9 mouse cellular contexts compared by ENCODE assay signal in genomic region chr5:140612191-140612590, GRCm38 (mm10). TPM values are rescaled to one million over a fixed set of nuclear protein-coding genes. Genes with fewer than 3 reads are reported as not detected.
DNase-seq lines count a peak whose midpoint lies in the region; ATAC-seq lines count a peak whose summit lies in the region.
"Had no signal": no experiment of that assay in that cellular context is flagged by ENCODE, and none has a peak within 500 bp of the region (broad histone marks: within the 10 kb centered on the region; RNA-seq: fewer than 3 reads in every experiment).

No protein-coding gene starts in this region.

- WGBS in embryonic facial prominence, embryonic 14.5 days: 50% methylated on average over 16 of the region's 18 CpGs
- 54% methylated on average over 18 of the region's 18 CpGs for WGBS in intestine, embryonic 14.5 days
- WGBS in neural tube, embryonic 13.5 days: 26% methylated on average over 18 of the region's 18 CpGs

- H3K9me3 ChIP-seq in embryonic facial prominence, embryonic 14.5 days (ENCODE audit: control insufficient read depth, low read length): no peaks in the 10 kb centered on the region
- no peaks in the 10 kb centered on the region for H3K9me3 ChIP-seq in intestine, embryonic 14.5 days (ENCODE audit: control insufficient read depth, low read length)
- H3K9me3 ChIP-seq in neural tube, embryonic 13.5 days: no peaks in the 10 kb centered on the region

- ATAC-seq in embryonic facial prominence, embryonic 14.5 days (ENCODE audit: low read depth): no peak
- no peak for ATAC-seq in intestine, embryonic 14.5 days (replicated peaks; ENCODE audit: low FRiP score, low TSS enrichment, low read depth)
- no peak for ATAC-seq in neural tube, embryonic 13.5 days (ENCODE audit: low read depth)

- H3K4me3 ChIP-seq in embryonic facial prominence, embryonic 14.5 days (ENCODE audit: low read depth, low read length): peak overlapping the region; percentile 64
- peak overlapping the region; percentile 15 for H3K4me3 ChIP-seq in intestine, embryonic 14.5 days (ENCODE audit: low read depth, low read length)
- peak overlapping the region; percentile 59 for H3K4me3 ChIP-seq in neural tube, embryonic 13.5 days

- H3K4me1 ChIP-seq in embryonic facial prominence, embryonic 14.5 days (ENCODE audit: control insufficient read depth, insufficient read depth, low read length): peaks cover 30% of the 10 kb centered on the region
- H3K4me1 ChIP-seq in intestine, embryonic 14.5 days (replicated peaks; ENCODE audit: control insufficient read depth, insufficient read depth, low read length): peaks cover 37% of the 10 kb centered on the region
- H3K4me1 ChIP-seq in neural tube, embryonic 13.5 days (replicated peaks): peaks cover 65% of the 10 kb centered on the region

- peak overlapping the region; percentile 42; the same call in 1 of the 2 replicates for H3K9ac ChIP-seq in embryonic facial prominence, embryonic 14.5 days (ENCODE audit: low read depth, low read length)
- peak overlapping the region; percentile 29; the same call in 1 of the 2 replicates for H3K9ac ChIP-seq in intestine, embryonic 14.5 days (ENCODE audit: low read length)
- peak overlapping the region; percentile 75 for H3K9ac ChIP-seq in neural tube, embryonic 13.5 days

- peaks cover 21% of the 10 kb centered on the region for H3K36me3 ChIP-seq in embryonic facial prominence, embryonic 14.5 days (ENCODE audit: control insufficient read depth, insufficient read depth, low read length)
- H3K36me3 ChIP-seq in intestine, embryonic 14.5 days (ENCODE audit: control insufficient read depth, insufficient read depth, low read length): peaks cover 9% of the 10 kb centered on the region; the same call in 1 of the 2 replicates
- H3K36me3 ChIP-seq in neural tube, embryonic 13.5 days: peaks cover 26% of the 10 kb centered on the region

- H3K27me3 ChIP-seq in embryonic facial prominence, embryonic 14.5 days (replicated peaks; ENCODE audit: control insufficient read depth, insufficient read depth, low read length): peaks cover 25% of the 10 kb centered on the region
- peaks cover 23% of the 10 kb centered on the region for H3K27me3 ChIP-seq in intestine, embryonic 14.5 days (replicated peaks; ENCODE audit: control insufficient read depth, insufficient read depth, low read length)
- H3K27me3 ChIP-seq in neural tube, embryonic 13.5 days: peaks cover 9% of the 10 kb centered on the region

- H3K4me2 ChIP-seq in embryonic facial prominence, embryonic 14.5 days (ENCODE audit: low read depth, low read length): peak overlapping the region; percentile 79
- peak overlapping the region; percentile 51 for H3K4me2 ChIP-seq in intestine, embryonic 14.5 days (ENCODE audit: low read length)
- H3K4me2 ChIP-seq in neural tube, embryonic 13.5 days: peak overlapping the region; percentile 87

- peak; percentile 25 for DNase-seq in kidney, postnatal 10 days
- DNase-seq in kidney, adult 18-20 months: no peak
- no peak for DNase-seq in embryonic facial prominence, embryonic 14.5 days (ENCODE audit: low spot score)
- DNase-seq in intestine, embryonic 14.5 days (ENCODE audit: low spot score): no peak
- no peak for DNase-seq in left cerebral cortex, adult 8-10 months (ENCODE audit: low spot score in 2 of 2)
- no peak for DNase-seq in cerebellum, adult 18-20 months
- no peak for DNase-seq in urinary bladder, postnatal 10 days (ENCODE audit: low spot score)

- H3K27ac ChIP-seq in embryonic facial prominence, embryonic 14.5 days (replicated peaks; ENCODE audit: low read depth, low read length): 0 out of 2 replicates have a peak overlapping the region, but pooled peaks have one; percentile 88
- peak overlapping the region; percentile 92 for H3K27ac ChIP-seq in intestine, embryonic 14.5 days (ENCODE audit: low read depth)
- H3K27ac ChIP-seq in neural tube, embryonic 13.5 days (replicated peaks): no peak overlapping the region

RNA-seq across cellular contexts. Expression of gene Lfng, which starts 5.1 kb away (rescaled TPM):
- polyA plus RNA-seq in embryonic facial prominence, embryonic 14.5 days (2014; fragmentation: Nextera tagmentation; extraction: Ambion mirVana): 24.6 and 27.9 TPM in 2 replicates
- polyA plus RNA-seq in intestine, embryonic 14.5 days (2014; fragmentation: Nextera tagmentation; extraction: Ambion mirVana): 12.6 and 15.4 TPM in 2 replicates
- 17.6 and 20.6 TPM in 2 replicates for polyA plus RNA-seq in neural tube, embryonic 13.5 days (2015; fragmentation: Nextera tagmentation; extraction: Ambion mirVana)
- total RNA-seq in left cerebral cortex, adult 8-10 months (2022): 10 to 100 TPM; 19.9 to 24.1 (median 22.3) TPM

RNA-seq across cellular contexts. Expression of gene Ttyh3, which starts 36.6 kb away (rescaled TPM):
- polyA plus RNA-seq in embryonic facial prominence, embryonic 14.5 days (2014; fragmentation: Nextera tagmentation; extraction: Ambion mirVana): 47.5 and 50.5 TPM in 2 replicates
- polyA plus RNA-seq in intestine, embryonic 14.5 days (2014; fragmentation: Nextera tagmentation; extraction: Ambion mirVana): 39.5 and 44.8 TPM in 2 replicates
- polyA plus RNA-seq in neural tube, embryonic 13.5 days (2015; fragmentation: Nextera tagmentation; extraction: Ambion mirVana): 68.5 and 72.3 TPM in 2 replicates
- 100 to 1,000 TPM; 173 to 201 (median 187) TPM for total RNA-seq in left cerebral cortex, adult 8-10 months (2022)

RNA-seq across cellular contexts. Expression of gene Grifin, which starts 47.3 kb away (rescaled TPM):
- not detected in 2 replicates for polyA plus RNA-seq in embryonic facial prominence, embryonic 14.5 days (2014; fragmentation: Nextera tagmentation; extraction: Ambion mirVana)
- polyA plus RNA-seq in intestine, embryonic 14.5 days (2014; fragmentation: Nextera tagmentation; extraction: Ambion mirVana): 0.54 TPM in 1 of 2 replicates, not detected in the other
- not detected in 2 replicates for polyA plus RNA-seq in neural tube, embryonic 13.5 days (2015; fragmentation: Nextera tagmentation; extraction: Ambion mirVana)
- 1 to 10 TPM in 1 of 4 experiments, under 1 TPM in 2, not detected in 1; 0.80 to 1.3 (median 0.93) TPM for total RNA-seq in left cerebral cortex, adult 8-10 months (2022)
- polyA plus RNA-seq: macrophage had no signal
